Mouse (Mus musculus): Measurements from ENCODE around the gene Cadps. TPM values are rescaled to one million over a fixed set of nuclear protein-coding genes. Genes with fewer than 3 reads are reported as not detected.
"Not testable (repeated sequence)": the region's sequence is repeated elsewhere in the genome, so short reads cannot be mapped to it uniquely, and the experiment has no call there.

The Cadps gene
- polyA plus RNA-seq, 1 experiment from 2014 or later: not detected

DNA sequence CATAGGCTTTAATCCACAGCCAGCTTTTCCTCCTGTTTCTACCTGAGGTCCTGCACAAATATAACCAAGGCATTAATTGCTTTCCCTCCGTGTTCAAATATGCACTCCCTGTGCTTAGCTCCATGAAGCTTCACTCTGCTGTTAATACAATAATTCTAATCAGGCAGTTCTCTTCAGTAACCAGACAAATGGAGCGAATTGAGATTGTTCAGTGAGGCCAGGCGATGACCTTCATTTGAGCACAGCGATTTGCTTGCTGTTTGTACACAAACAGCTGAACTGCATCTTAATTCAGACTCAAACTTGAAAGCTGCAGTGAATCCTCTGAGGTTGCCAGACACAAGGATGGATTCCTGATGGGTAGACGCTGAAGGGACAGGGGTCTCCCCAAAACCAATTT is 239.3 kb downstream of the Cadps start:
- ChIA-PET POLR2A (no interaction called here), CTCF (no interaction called here)
- in situ Hi-C loops (cut with MboI; ENCODE audit: low pct_unique_long_range_greater_than_20kb): no loop called here

DNA sequence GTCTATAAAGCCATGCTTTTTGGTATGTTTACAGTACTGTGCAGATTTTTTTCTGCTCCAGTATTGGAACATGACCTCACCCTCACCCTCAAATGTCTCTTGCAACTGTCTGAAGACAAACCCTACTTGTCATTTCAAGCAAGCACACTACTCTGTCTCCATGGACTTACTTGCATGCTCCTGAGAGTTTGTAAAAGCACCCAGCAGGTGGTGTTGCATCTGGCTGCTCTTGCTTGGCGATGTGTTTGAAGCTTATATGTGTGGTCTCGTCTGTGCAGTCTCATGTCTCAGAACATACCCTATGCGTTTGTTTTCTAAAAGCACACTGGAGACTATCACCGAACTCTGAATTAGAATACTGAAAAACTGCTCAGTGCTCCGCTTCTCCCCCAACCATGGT is 241.2 kb downstream of the Cadps start:
- in situ Hi-C loops (cut with MboI; ENCODE audit: low pct_unique_long_range_greater_than_20kb): no loop called here
- TF ChIP-seq CTCF (IDR thresholded peaks at IDR 0.05): no peak
- ATAC-seq (no peak), DNase-seq (ENCODE audit: low read depth, low spot score) (no peak)
- POLR2A ChIA-PET: no interaction called here
- no peaks in the 10 kb centered on the region for H3K27me3 ChIP-seq
- CTCF ChIA-PET: no interaction called here

More for the DNA sequence above, 239.3 kb downstream of the Cadps start:
- no peak for TF ChIP-seq CTCF (IDR thresholded peaks at IDR 0.05)
- no peaks in the 10 kb centered on the region for H3K27me3 ChIP-seq
- no peak for DNase-seq (ENCODE audit: low read depth, low spot score)
- ATAC-seq: no peak

GRCm38 (mm10) chr14:12580786-12581185 is 242.1 kb downstream of the Cadps start:
- CTCF ChIA-PET: no interaction called here
- TF ChIP-seq CTCF (IDR thresholded peaks at IDR 0.05): no peak
- no peak for DNase-seq (ENCODE audit: low read depth, low spot score)
- in situ Hi-C loops (cut with MboI; ENCODE audit: low pct_unique_long_range_greater_than_20kb): no loop called here
- POLR2A ChIA-PET: no interaction called here
- ATAC-seq: no peak
- H3K27me3 ChIP-seq: no peaks in the 10 kb centered on the region

DNA sequence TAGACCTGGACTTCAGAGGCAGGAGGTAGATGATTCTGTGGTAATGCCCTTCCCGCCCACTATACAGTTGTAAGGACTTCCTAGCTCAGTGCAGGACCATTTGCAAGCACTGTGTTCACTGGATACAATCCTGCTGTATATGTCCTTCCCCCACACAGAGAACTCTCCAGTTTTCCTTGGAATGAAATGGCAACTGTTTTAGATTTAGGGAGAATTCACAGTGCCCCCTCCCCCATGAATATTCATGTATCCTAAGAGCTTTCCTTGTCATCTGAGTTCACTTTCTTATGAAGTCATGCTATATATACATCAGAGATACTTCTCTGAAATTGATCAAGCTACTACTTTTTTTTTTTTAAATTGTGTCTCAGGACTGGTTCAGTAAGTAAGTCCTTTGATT is 244.7 kb downstream of the Cadps start:
- ATAC-seq: no peak
- CTCF ChIA-PET: no interaction called here
- no peaks in the 10 kb centered on the region for H3K27me3 ChIP-seq
- no peak for TF ChIP-seq CTCF (IDR thresholded peaks at IDR 0.05)
- POLR2A ChIA-PET: no interaction called here
- DNase-seq (ENCODE audit: low read depth, low spot score): no peak
- in situ Hi-C loops (cut with MboI; ENCODE audit: low pct_unique_long_range_greater_than_20kb): loop anchor here (10.0 kb wide), 1 partner anchor 1337 kb away; the partner anchor contains the start of gene Gm281

GRCm38 (mm10) chr14:12577475-12578140 is 245.3 kb downstream of the Cadps start:
- no peak for TF ChIP-seq CTCF (IDR thresholded peaks at IDR 0.05)
- DNase-seq (ENCODE audit: low read depth, low spot score) (no peak), ATAC-seq (no peak)
- CTCF ChIA-PET: no interaction called here
- in situ Hi-C loops (cut with MboI; ENCODE audit: low pct_unique_long_range_greater_than_20kb): loop anchor here (10.0 kb wide), 1 partner anchor 1337 kb away; the partner anchor contains the start of gene Gm281
- POLR2A ChIA-PET: no interaction called here
- no peaks in the 10 kb centered on the region for H3K27me3 ChIP-seq

DNA sequence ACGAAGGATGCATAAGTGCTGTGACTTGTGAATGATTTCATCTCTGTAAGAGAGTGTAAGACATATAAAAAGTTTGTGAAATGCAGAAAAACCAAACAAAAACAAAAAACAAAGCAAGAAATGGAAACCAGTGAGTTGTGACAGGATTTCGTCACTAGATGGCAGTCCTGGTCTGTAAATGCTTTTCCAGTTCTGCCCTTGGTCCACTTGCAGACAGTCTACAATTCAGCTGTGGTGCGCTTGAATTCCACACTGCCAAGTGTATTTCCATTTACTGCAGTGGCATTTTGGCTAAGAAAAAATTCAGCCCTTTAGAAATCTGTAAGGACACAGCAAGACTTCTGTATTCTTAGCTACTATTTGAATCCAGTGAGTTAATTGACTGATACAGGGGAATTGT is 247.8 kb downstream of the Cadps start:
- in situ Hi-C loops (cut with MboI; ENCODE audit: low pct_unique_long_range_greater_than_20kb): loop anchor here (10.0 kb wide), 1 partner anchor 1340 kb away; the partner anchor contains the start of gene Gm281
- peak; percentile 1 for DNase-seq (ENCODE audit: low read depth, low spot score)
- CTCF ChIA-PET: interaction anchor here (1.6 to 2.6 kb wide), 4 partner anchors 14 to 663 kb away, joined by 7 to 14 read pairs (median 8); no protein-coding TSS in a partner anchor

DNA sequence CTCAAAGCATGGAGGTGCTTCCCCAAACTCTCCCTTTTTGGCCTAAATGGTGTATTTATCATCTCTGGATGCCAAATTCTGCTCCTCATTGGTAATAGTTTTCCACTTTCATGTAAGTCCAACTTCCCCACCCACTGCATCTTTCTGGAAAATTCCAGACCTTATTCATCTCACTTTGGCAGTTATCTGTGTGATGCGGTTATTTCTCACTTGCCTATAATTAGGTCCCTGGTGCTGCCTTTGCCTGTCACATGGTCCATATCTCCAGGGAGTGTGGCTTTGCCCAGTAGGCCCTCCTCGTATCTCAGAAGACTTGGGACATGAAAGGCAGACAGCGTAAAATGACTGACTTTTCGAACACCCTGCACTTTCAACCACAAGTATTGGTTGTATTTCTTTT is 248.5 kb downstream of the Cadps start:
- no peak for TF ChIP-seq CTCF (IDR thresholded peaks at IDR 0.05)
- ATAC-seq (no peak), DNase-seq (ENCODE audit: low read depth, low spot score) (no peak)
- ChIA-PET CTCF (interaction anchor here (1.7 to 2.6 kb wide), 3 partner anchors 15 to 664 kb away, joined by 8 to 14 read pairs (median 8); no protein-coding TSS in a partner anchor), POLR2A (no interaction called here)
- no peaks in the 10 kb centered on the region for H3K27me3 ChIP-seq
- in situ Hi-C loops (cut with MboI; ENCODE audit: low pct_unique_long_range_greater_than_20kb): loop anchor here (5.0 to 10.0 kb wide), 3 partner anchors 623 to 1340 kb away; partner anchors contain the start of gene Gm281

More for the DNA sequence above, 247.8 kb downstream of the Cadps start:
- H3K27me3 ChIP-seq: no peaks in the 10 kb centered on the region
- TF ChIP-seq CTCF (IDR thresholded peaks at IDR 0.05): peak; percentile 77
- POLR2A ChIA-PET: no interaction called here
- no peak for ATAC-seq

DNA sequence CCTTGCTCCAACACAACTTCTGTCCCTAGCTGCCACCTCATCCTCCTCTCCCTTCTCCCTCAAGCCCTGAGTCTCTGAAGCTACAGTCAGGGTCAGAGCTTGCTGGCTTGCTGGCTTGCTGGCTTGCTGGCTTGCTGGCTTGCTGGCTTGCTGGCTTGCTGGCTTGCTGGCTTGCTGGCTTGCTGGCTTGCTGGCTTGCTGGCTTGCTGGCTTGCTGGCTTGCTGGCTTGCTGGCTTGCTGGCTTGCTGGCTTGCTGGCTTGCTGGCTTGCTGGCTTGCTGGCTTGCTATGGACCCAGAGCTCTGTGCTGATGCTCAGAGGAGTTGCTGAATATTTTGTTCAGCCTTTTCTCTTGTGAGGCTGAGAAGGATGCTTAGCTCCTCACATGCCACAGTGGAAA is 261.1 kb downstream of the Cadps start:
- DNase-seq (ENCODE audit: low read depth, low spot score); ATAC-seq: not testable (repeated sequence)

DNA sequence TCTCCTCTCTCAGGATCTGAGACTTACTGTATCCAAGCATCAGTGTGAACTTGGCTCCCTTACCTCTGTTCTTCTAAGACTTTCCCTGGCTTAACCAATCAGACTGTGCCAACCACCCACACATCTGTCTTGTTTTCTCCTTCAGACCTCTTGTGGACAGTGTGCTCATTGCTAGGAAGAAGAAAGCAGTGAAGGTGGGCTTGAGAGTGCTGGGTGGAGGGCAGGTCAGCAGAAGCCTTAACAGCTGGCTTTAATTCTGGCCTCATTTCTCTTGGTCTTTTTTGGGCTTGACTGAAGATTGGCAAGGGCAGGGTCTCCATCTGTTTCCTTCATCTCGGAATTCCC is 262.7 kb downstream of the Cadps start:
- ATAC-seq: no peak
- in situ Hi-C loops (cut with MboI; ENCODE audit: low pct_unique_long_range_greater_than_20kb): no loop called here
- ChIA-PET POLR2A (no interaction called here), CTCF (no interaction called here)
- H3K27me3 ChIP-seq: no peaks in the 10 kb centered on the region
- TF ChIP-seq CTCF (IDR thresholded peaks at IDR 0.05): no peak
- no peak for DNase-seq (ENCODE audit: low read depth, low spot score)

More for the DNA sequence above, 261.1 kb downstream of the Cadps start:
- in situ Hi-C loops (cut with MboI; ENCODE audit: low pct_unique_long_range_greater_than_20kb); CTCF ChIA-PET; POLR2A ChIA-PET; H3K27me3 ChIP-seq: not testable (repeated sequence)

GRCm38 (mm10) chr14:12559574-12560232 is 263.2 kb downstream of the Cadps start:
- POLR2A ChIA-PET: no interaction called here
- no peak for TF ChIP-seq CTCF (IDR thresholded peaks at IDR 0.05)
- ATAC-seq: no peak
- in situ Hi-C loops (cut with MboI; ENCODE audit: low pct_unique_long_range_greater_than_20kb): no loop called here
- CTCF ChIA-PET: no interaction called here
- H3K27me3 ChIP-seq: no peaks in the 10 kb centered on the region
- no peak for DNase-seq (ENCODE audit: low read depth, low spot score)

GRCm38 (mm10) chr14:12558920-12559573 is 263.8 kb downstream of the Cadps start:
- ATAC-seq (no peak), DNase-seq (ENCODE audit: low read depth, low spot score) (no peak)
- POLR2A ChIA-PET: no interaction called here
- no peaks in the 10 kb centered on the region for H3K27me3 ChIP-seq
- CTCF ChIA-PET: no interaction called here
- no peak for TF ChIP-seq CTCF (IDR thresholded peaks at IDR 0.05)
- in situ Hi-C loops (cut with MboI; ENCODE audit: low pct_unique_long_range_greater_than_20kb): no loop called here

All from Patski (cell line).